Mouse (Mus musculus) erythroblast, embryonic 14.5 days (primary cell): ENCODE data around the gene Pex14.

ENCODE experiments used
- GATA1 ChIP-seq: IDR thresholded peaks from 2 replicates; pipeline ENCODE4 v1.6.1; 2012; ENCODE audit warnings: low read length, inconsistent platforms, mixed read lengths
- TAL1 ChIP-seq: IDR thresholded peaks from 3 replicates; pipeline ENCODE4 v1.6.1; 2012; ENCODE audit warnings: low read length, inconsistent platforms, mixed read lengths

GRCm38 (mm10) chr4:148950487-148950886 is 149.2 kb downstream of the Pex14 start:
- TF ChIP-seq GATA1 (no peak), TAL1 (no peak)
